Mouse (Mus musculus): ENCODE measurements around the gene Adam15.

GRCm38 (mm10) chr3:89318971-89319590, 30.7 kb downstream of the Adam15 start:
- no peak for TF ChIP-seq POLR2A (IDR thresholded peaks at IDR 0.05; ENCODE audit: control insufficient read depth, extremely low read depth, insufficient read depth, low read length, poor library complexity)
- TF ChIP-seq CTCF (IDR thresholded peaks at IDR 0.05; ENCODE audit: borderline replicate concordance, control insufficient read depth, extremely low read depth, insufficient read depth, low read length, poor library complexity), result no peak

Measured in thymus, adult 2 months (tissue).